Mouse (Mus musculus) bone marrow, adult 2 months (tissue): ENCODE measurements around the gene Alkbh1.

Experiments
- CTCF ChIP-seq: fragments of 200-500 bp; IDR thresholded peaks from 2 replicates; pipeline ENCODE4 v1.5.1; 2011; ENCODE audit warnings: low read length, control low read depth; ENCODE audit not compliant: control insufficient read depth, insufficient read depth
- POLR2A ChIP-seq: fragments of 200-500 bp; IDR thresholded peaks from 2 replicates; pipeline ENCODE4 v1.6.1; 2011; ENCODE audit warnings: low read depth, mild to moderate bottlenecking, control low read depth, low read length, borderline replicate concordance; ENCODE audit not compliant: control insufficient read depth

DNA sequence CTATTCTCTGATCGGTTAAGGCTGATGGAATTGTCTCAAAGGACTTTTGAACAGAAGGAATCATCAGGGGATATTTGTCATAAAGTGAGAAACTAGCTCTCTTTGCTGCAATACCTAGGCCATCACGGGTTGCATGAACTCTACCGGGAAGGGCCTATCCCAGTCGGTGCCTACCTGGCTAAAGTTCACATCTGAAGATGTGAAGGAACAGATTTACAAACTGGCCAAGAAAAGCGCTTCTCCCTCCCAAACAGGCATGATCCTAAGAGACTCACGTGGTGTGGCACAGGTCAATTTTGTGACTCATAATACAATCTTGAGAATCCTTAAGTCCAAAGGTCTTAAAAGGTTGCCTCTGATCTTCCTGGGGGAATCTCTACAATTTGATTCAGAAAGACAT is 49.5 kb downstream of the Alkbh1 start:
- no peak for TF ChIP-seq CTCF
- no peak for TF ChIP-seq POLR2A
